Mouse (Mus musculus): Measurements from ENCODE around the gene Slirp. TPM values are rescaled to one million over a fixed set of nuclear protein-coding genes. Genes with fewer than 3 reads are reported as not detected.
A peak's percentile ranks its signal among the peaks of the same experiment; 100 is the strongest.

The Slirp gene
- 329 and 335 TPM in 2 replicates for polyA plus RNA-seq (2016; fragmentation: Nextera tagmentation; extraction: Ambion mirVana)

- WGBS, result under 1% methylated on average over 28 of the region's 28 CpGs
Measured at GRCm38 (mm10) chr12:87443700-87444122, at the start of gene Slirp, which contains the start of gene Alkbh1. Gene Slirp (plus strand): TSS chr12:87443896. Gene Alkbh1 (minus strand): TSS chr12:87444017.

GRCm38 (mm10) chr12:87394316-87394715 lies 49.4 kb upstream of the Slirp start:
- Histone ChIP-seq H3K4me1 (no peaks in the 10 kb centered on the region), H3K27ac (no peak overlapping the region), H3K36me3 (no peaks in the 10 kb centered on the region), H3K9me3 (replicated peaks) (no peaks in the 10 kb centered on the region), H3K27me3 (ENCODE audit: low read depth, poor library complexity, severe bottlenecking) (no peaks in the 10 kb centered on the region), H3K4me3 (no peak overlapping the region)
- no peak for DNase-seq (ENCODE audit: low spot score)
- 91% methylated on average over 6 of the region's 6 CpGs for WGBS

More at GRCm38 (mm10) chr12:87443700-87444122, at the start of gene Slirp, which contains the start of gene Alkbh1:
- no peaks in the 10 kb centered on the region for H3K27me3 ChIP-seq (ENCODE audit: low read depth, poor library complexity, severe bottlenecking)
- H3K4me1 ChIP-seq, result peaks cover 17% of the 10 kb centered on the region
- DNase-seq (ENCODE audit: low spot score), result peak; percentile 92
- H3K4me3 ChIP-seq, result peak within 1 kb of the TSS; percentile 86
- H3K27ac ChIP-seq, result peak within 1 kb of the TSS; percentile 96
- no peaks in the 10 kb centered on the region for H3K9me3 ChIP-seq (replicated peaks)
- H3K36me3 ChIP-seq, result peaks cover 62% of the 10 kb centered on the region

DNA sequence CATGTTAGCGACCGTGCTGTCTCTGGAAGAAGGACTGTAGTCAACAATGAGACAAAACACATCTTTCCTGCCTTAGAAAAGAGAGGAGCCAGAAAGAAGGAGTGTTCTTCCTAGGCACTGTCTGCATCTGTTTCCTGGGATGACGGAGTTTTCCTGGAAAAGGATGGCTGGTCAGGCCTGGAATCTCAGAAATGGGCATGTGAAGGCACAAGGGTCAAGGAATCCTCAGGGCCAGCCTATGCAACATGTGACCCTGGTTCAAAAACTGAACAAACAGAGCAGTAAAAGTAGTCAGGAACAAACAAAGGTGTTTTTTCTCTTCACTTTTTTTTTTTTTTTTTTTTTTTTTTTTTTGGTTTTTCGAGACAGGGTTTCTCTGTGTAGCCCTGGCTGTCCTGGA lies 46.6 kb upstream of the Slirp start:
- WGBS, result 80% methylated on average over 4 of the region's 4 CpGs
- no peak overlapping the region for H3K4me3 ChIP-seq
- DNase-seq (ENCODE audit: low spot score), result no peak
- no peaks in the 10 kb centered on the region for H3K9me3 ChIP-seq (replicated peaks)
- no peaks in the 10 kb centered on the region for H3K27me3 ChIP-seq (ENCODE audit: low read depth, poor library complexity, severe bottlenecking)
- no peak overlapping the region for H3K27ac ChIP-seq
- no peaks in the 10 kb centered on the region for H3K4me1 ChIP-seq
- no peaks in the 10 kb centered on the region for H3K36me3 ChIP-seq

DNA sequence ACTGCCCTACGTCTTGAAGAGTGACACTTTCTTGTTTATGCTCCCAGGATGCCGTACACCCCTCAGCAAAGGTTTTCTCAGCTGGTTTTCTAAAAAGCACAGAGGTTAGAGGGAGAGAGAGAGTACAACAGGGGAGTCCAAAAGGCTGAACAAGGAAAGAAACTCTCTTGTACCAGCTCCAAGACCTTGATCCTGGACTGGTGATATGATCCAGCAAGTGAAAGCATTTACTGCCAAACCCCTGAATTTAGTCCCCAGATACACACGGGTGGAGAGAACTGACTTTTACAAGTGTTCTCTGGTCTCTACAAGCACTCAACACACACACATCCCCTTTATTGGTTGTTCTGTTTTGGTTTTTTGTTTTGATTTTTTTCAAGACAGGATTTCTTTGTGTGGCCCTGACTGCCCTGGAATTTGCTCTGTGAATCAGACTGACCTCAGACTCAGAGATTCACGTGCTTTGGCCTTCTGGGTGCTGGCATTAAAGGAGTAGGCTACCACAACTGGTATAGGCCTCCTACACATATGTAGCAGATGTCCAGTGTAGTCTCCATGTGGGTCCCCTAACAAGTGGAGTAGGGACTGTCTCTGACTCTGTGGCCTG lies 45.8 kb upstream of the Slirp start:
- Histone ChIP-seq H3K4me3 (no peak overlapping the region), H3K27me3 (ENCODE audit: low read depth, poor library complexity, severe bottlenecking) (no peaks in the 10 kb centered on the region), H3K27ac (no peak overlapping the region), H3K4me1 (no peaks in the 10 kb centered on the region), H3K9me3 (replicated peaks) (no peaks in the 10 kb centered on the region), H3K36me3 (no peaks in the 10 kb centered on the region)
- WGBS, result 83% methylated on average over 4 of the region's 4 CpGs
- DNase-seq (ENCODE audit: low spot score), result no peak

DNA sequence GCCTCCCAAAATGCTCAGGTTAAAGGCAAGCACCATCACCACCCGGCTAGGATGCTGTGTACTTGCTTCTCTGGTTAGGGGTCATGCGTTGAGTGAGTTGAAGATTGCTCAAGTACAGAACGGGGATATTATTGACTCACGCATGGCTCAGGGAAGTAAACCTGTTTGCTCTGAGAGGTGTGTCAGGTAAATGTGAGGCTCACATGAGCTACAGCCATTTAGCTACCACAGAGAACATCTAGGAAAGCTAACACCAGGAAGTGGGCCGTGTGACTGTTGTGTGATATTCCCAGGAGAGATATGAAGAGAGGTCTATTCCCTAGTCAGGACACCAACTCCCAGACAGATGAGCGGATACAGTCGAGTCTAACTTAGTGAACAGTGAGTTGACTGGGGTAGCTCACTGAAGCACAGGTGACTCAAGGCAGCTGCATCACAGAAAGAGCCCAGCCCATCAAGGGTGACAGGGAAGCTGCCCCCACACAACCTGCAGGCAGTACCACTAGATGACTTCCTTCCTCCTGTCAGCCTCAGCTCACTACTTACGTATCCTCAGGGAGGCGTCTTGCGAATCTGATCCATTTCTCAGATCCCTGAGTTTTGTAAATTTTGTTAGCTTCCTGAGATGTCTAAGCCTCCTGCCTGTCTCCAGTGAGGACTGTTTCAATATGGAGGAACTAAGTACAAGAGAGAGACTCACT lies 44.4 kb upstream of the Slirp start:
- WGBS, result 87% methylated on average over 10 of the region's 10 CpGs
- H3K4me3 ChIP-seq, result no peak overlapping the region

DNA sequence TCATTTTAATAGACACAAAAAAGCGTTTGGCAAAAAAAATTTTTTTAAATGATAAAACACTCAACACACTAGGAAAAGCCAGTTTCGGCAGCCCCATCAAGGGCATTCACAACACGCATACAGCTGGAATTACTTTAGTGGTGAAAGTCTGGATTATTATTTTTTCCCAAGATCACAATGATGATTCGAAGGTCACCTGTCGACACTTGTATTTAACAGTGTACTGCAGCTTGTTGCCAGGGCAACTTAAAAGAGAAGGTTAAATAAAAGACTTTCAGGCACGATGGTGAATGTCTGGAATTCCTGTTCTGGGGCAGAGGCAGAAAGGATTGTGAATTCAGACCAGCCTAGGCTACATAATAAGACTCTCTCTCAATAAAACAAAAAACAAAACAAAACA lies 41.8 kb upstream of the Slirp start:
- Histone ChIP-seq H3K4me3 (no peak overlapping the region), H3K27me3 (ENCODE audit: low read depth, poor library complexity, severe bottlenecking) (no peaks in the 10 kb centered on the region), H3K9me3 (replicated peaks) (no peaks in the 10 kb centered on the region), H3K27ac (no peak overlapping the region), H3K36me3 (no peaks in the 10 kb centered on the region), H3K4me1 (no peaks in the 10 kb centered on the region)
- DNase-seq (ENCODE audit: low spot score), result no peak
- 69% methylated on average over 6 of the region's 6 CpGs for WGBS

More for the DNA sequence above, 44.4 kb upstream of the Slirp start:
- Histone ChIP-seq H3K4me1 (no peaks in the 10 kb centered on the region), H3K9me3 (replicated peaks) (no peaks in the 10 kb centered on the region), H3K27me3 (ENCODE audit: low read depth, poor library complexity, severe bottlenecking) (no peaks in the 10 kb centered on the region), H3K36me3 (no peaks in the 10 kb centered on the region), H3K27ac (no peak overlapping the region)
- DNase-seq (ENCODE audit: low spot score), result no peak

DNA sequence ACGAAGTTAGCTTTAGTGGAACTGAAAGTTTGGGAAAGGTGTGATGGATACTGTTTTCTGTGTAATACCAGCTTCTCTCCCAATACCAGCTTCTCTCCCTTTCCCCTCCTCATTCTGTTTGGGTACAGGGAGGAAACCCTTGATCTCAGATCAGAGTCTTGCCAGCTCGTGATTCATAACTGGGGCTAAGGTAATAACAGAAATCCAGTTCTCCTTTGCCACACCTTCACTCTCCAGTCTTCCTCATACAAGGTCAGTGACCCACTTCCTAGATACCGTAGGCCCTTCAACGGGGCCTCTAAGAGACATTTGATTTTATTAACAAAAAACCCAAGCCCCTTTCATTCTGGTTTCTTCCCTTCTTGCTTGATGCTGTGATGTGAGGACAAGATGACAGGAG lies 38.5 kb upstream of the Slirp start:
- Histone ChIP-seq H3K27me3 (ENCODE audit: low read depth, poor library complexity, severe bottlenecking) (no peaks in the 10 kb centered on the region), H3K27ac (no peak overlapping the region), H3K9me3 (replicated peaks) (no peaks in the 10 kb centered on the region), H3K36me3 (no peaks in the 10 kb centered on the region), H3K4me1 (peaks cover 8% of the 10 kb centered on the region), H3K4me3 (no peak overlapping the region)
- 82% methylated on average over 4 of the region's 4 CpGs for WGBS
- no peak for DNase-seq (ENCODE audit: low spot score)

GRCm38 (mm10) chr12:87405721-87406120 lies 38.0 kb upstream of the Slirp start:
- no peak for DNase-seq (ENCODE audit: low spot score)
- 79% methylated on average over 3 of the region's 3 CpGs for WGBS
- H3K4me3 ChIP-seq, result no peak overlapping the region
- peaks cover 8% of the 10 kb centered on the region for H3K4me1 ChIP-seq
- no peaks in the 10 kb centered on the region for H3K27me3 ChIP-seq (ENCODE audit: low read depth, poor library complexity, severe bottlenecking)
- no peaks in the 10 kb centered on the region for H3K36me3 ChIP-seq
- H3K9me3 ChIP-seq (replicated peaks), result no peaks in the 10 kb centered on the region
- no peak overlapping the region for H3K27ac ChIP-seq

GRCm38 (mm10) chr12:87407869-87408605 lies 35.7 kb upstream of the Slirp start:
- Histone ChIP-seq H3K27ac (peak overlapping the region; percentile 44; the same call in 1 of the 2 replicates), H3K27me3 (ENCODE audit: low read depth, poor library complexity, severe bottlenecking) (no peaks in the 10 kb centered on the region), H3K9me3 (replicated peaks) (no peaks in the 10 kb centered on the region), H3K4me1 (peaks cover 11% of the 10 kb centered on the region), H3K36me3 (no peaks in the 10 kb centered on the region), H3K4me3 (no peak overlapping the region)
- peak; percentile 40 for DNase-seq (ENCODE audit: low spot score)
- WGBS, result 45% methylated on average over 21 of the region's 21 CpGs

DNA sequence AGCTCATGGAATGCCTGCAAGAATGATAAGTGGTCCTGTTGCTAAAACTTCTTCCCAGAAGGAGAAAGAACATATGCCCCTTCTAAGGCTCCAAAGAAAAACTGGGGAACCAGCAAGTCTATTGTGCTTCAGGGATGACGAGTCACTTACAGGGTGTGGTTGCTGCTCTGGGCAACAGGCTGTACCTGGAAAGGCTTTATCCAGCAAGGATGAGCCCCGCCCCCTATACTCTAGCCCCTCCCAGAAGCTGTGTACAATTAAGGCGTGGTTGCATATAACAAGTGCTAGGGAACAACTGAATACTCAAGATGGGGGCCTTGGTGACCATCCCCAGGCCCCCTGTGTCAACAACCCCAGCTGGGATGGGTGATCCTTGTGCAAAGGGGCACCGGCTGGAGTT lies 34.6 kb upstream of the Slirp start:
- no peak for DNase-seq (ENCODE audit: low spot score)
- WGBS, result 88% methylated on average over 4 of the region's 4 CpGs
- H3K36me3 ChIP-seq, result no peaks in the 10 kb centered on the region

GRCm38 (mm10) chr12:87410999-87411398 lies 32.7 kb upstream of the Slirp start:
- DNase-seq (ENCODE audit: low spot score), result no peak
- Histone ChIP-seq H3K27me3 (ENCODE audit: low read depth, poor library complexity, severe bottlenecking) (no peaks in the 10 kb centered on the region), H3K4me3 (no peak overlapping the region), H3K4me1 (peaks cover 11% of the 10 kb centered on the region), H3K36me3 (no peaks in the 10 kb centered on the region), H3K9me3 (replicated peaks) (no peaks in the 10 kb centered on the region), H3K27ac (no peak overlapping the region)
- WGBS, result 54% methylated on average over 7 of the region's 7 CpGs

More for the DNA sequence above, 34.6 kb upstream of the Slirp start:
- Histone ChIP-seq H3K27me3 (ENCODE audit: low read depth, poor library complexity, severe bottlenecking) (no peaks in the 10 kb centered on the region), H3K9me3 (replicated peaks) (no peaks in the 10 kb centered on the region), H3K27ac (no peak overlapping the region), H3K4me1 (peaks cover 11% of the 10 kb centered on the region), H3K4me3 (no peak overlapping the region)

DNA sequence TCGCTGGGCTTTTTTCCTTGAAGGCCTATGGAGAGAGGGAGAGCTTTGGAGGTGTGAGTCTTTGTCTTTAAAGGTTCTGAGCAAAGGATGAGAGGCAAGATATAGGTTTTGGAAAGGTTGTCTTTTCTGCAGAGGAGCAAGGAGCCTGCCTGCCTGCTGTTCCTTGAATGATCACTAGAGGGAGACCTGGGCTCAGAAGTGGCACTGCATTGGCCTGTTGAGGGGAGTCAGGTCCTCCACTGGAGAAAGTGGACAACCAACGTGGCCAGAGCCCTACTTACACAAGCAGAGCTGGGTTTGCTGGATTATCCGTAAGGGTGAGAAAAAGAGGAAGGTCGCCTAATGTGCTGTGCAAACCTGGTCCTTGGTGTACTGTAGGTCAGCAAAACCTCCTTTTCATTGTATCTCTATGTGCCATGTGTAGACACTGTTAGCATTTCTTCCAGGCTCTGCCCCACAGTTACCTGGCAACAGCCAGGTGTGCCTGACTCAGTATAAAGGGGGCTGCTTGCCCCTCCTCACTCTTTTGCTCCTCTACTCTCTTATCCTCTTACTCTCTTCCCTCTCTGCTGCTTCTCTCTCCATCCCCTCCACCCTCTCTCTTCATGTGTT lies 30.4 kb upstream of the Slirp start:
- DNase-seq (ENCODE audit: low spot score), result peak; percentile 76
- H3K27me3 ChIP-seq (ENCODE audit: low read depth, poor library complexity, severe bottlenecking), result no peaks in the 10 kb centered on the region
- WGBS, result 27% methylated on average over 4 of the region's 4 CpGs
- H3K4me1 ChIP-seq, result peaks cover 3% of the 10 kb centered on the region
- no peak overlapping the region for H3K4me3 ChIP-seq
- H3K9me3 ChIP-seq (replicated peaks), result no peaks in the 10 kb centered on the region
- H3K27ac ChIP-seq, result no peak overlapping the region
- no peaks in the 10 kb centered on the region for H3K36me3 ChIP-seq
